Mouse (Mus musculus) induced T-regulatory cell, adult 2 months (primary cell): ENCODE results near the gene Olfr49.

Experiments
- DNase-seq: peaks from one replicate; pipeline ENCODE4 v3.0.0-alpha.2; 2012; ENCODE audit warnings: low read depth

Olfr49 gene

GRCm38 (mm10) chr14:54284839-54285238 is at the start of gene Olfr49:
Gene Olfr49, minus strand, starts transcription at chr14:54284939.
- no peak for DNase-seq

GRCm38 (mm10) chr14:54333452-54334189 is 48.9 kb upstream of the Olfr49 start:
- DNase-seq = no peak

GRCm38 (mm10) chr14:54332176-54333074 is 47.7 kb upstream of the Olfr49 start:
- DNase-seq = no peak

- DNase-seq = no peak
These were observed 46.4 kb upstream of the Olfr49 start for GRCm38 (mm10) chr14:54331178-54331577.

GRCm38 (mm10) chr14:54329201-54329600 is 44.5 kb upstream of the Olfr49 start:
- no peak for DNase-seq

GRCm38 (mm10) chr14:54328548-54328947 is 43.8 kb upstream of the Olfr49 start:
- peak; percentile 36 for DNase-seq

- DNase-seq = no peak
These were observed 39.7 kb upstream of the Olfr49 start for GRCm38 (mm10) chr14:54324486-54324885.

GRCm38 (mm10) chr14:54321556-54322376 is 37.0 kb upstream of the Olfr49 start:
- DNase-seq = no peak

GRCm38 (mm10) chr14:54311763-54312162 is 27.0 kb upstream of the Olfr49 start:
- DNase-seq = no peak

- no peak for DNase-seq
These were observed 15.9 kb upstream of the Olfr49 start for GRCm38 (mm10) chr14:54300676-54301075.

- no peak for DNase-seq
These were observed 15.4 kb upstream of the Olfr49 start for GRCm38 (mm10) chr14:54300136-54300535.

GRCm38 (mm10) chr14:54276446-54276845 is 8.3 kb downstream of the Olfr49 start:
- no peak for DNase-seq

GRCm38 (mm10) chr14:54272696-54273095 is 12.0 kb downstream of the Olfr49 start:
- no peak for DNase-seq

GRCm38 (mm10) chr14:54271976-54272606 is 12.6 kb downstream of the Olfr49 start:
- no peak for DNase-seq

GRCm38 (mm10) chr14:54270413-54270812 is 14.3 kb downstream of the Olfr49 start:
- no peak for DNase-seq

- DNase-seq = no peak
These were observed 15.2 kb downstream of the Olfr49 start for GRCm38 (mm10) chr14:54269566-54269965.

GRCm38 (mm10) chr14:54267966-54268365 is 16.8 kb downstream of the Olfr49 start:
- DNase-seq = no peak

- no peak for DNase-seq
These were observed 18.8 kb downstream of the Olfr49 start for GRCm38 (mm10) chr14:54265951-54266350.

GRCm38 (mm10) chr14:54265093-54265492 is 19.6 kb downstream of the Olfr49 start:
- no peak for DNase-seq

GRCm38 (mm10) chr14:54264231-54264630 is 20.5 kb downstream of the Olfr49 start:
- DNase-seq = no peak

- no peak for DNase-seq
These were observed 21.6 kb downstream of the Olfr49 start for GRCm38 (mm10) chr14:54263099-54263498.

GRCm38 (mm10) chr14:54262622-54263021 is 22.1 kb downstream of the Olfr49 start:
- DNase-seq = no peak
